Mouse (Mus musculus) forebrain, embryonic 16.5 days (tissue): Measurements from ENCODE around the gene Rictor. TPM values are rescaled to one million over a fixed set of nuclear protein-coding genes. Genes with fewer than 3 reads are reported as not detected.

Experiments used
- ATAC-seq: fragments of 200-750 bp; cut with Nextera tagmentation; 2 replicates; pipeline ENCODE4 v1.8.0; 2017; ENCODE audit warnings: mild to moderate bottlenecking, moderate library complexity
- H3K27ac ChIP-seq: fragments of 300-500 bp; sonication (generic); 2 replicates; pipeline ENCODE4 v1.5.1; 2014; ENCODE audit warnings: low read length, control low read depth
- H3K27me3 ChIP-seq: fragments of 300-500 bp; sonication (generic); replicated peaks from 2 replicates; pipeline ENCODE4 v1.6.1; 2014; ENCODE audit warnings: low read length; ENCODE audit not compliant: control insufficient read depth, insufficient read depth
- H3K36me3 ChIP-seq: fragments of 300-500 bp; sonication (generic); 2 replicates; pipeline ENCODE4 v1.6.1; 2014; ENCODE audit not compliant: control insufficient read depth, insufficient read depth
- H3K4me1 ChIP-seq: fragments of 300-500 bp; sonication (generic); replicated peaks from 2 replicates; pipeline ENCODE4 v1.6.1; 2014; ENCODE audit warnings: low read length; ENCODE audit not compliant: control insufficient read depth, insufficient read depth
- H3K4me2 ChIP-seq: fragments of 300-500 bp; sonication (generic); 2 replicates; pipeline ENCODE4 v1.6.1; 2014; ENCODE audit warnings: mild to moderate bottlenecking, low read length, control low read depth
- H3K4me3 ChIP-seq: fragments of 300-500 bp; sonication (generic); replicated peaks from 2 replicates; pipeline ENCODE4 v1.5.1; 2014; ENCODE audit warnings: mild to moderate bottlenecking, low read length, control low read depth
- H3K9ac ChIP-seq: fragments of 300-500 bp; sonication (generic); replicated peaks from 2 replicates; pipeline ENCODE4 v1.6.1; 2014; ENCODE audit warnings: low read depth, low read length, control low read depth
- H3K9me3 ChIP-seq: fragments of 300-500 bp; sonication (generic); 2 replicates; pipeline ENCODE4 v1.6.1; 2016; ENCODE audit warnings: low read length; ENCODE audit not compliant: control insufficient read depth
- WGBS: fragments of 180-500 bp; shearing (Covaris S2); extraction: QIAGEN DNeasy Blood & Tissue Kit; methylation state at CpG from one replicate; pipeline ENCODE4 v1.1.7; 2014; 5-methylcytosine and 5-hydroxymethylcytosine counted together
- polyA plus RNA-seq: library from polyadenylated mRNA; unstranded; fragments of >200 nt; fragmentation: Nextera tagmentation; extraction: Ambion mirVana; gene quantifications from 2 replicates; pipeline ENCODE4 v1.2.1, GENCODE M21; 2015

The Rictor gene
- polyA plus RNA-seq, 1 experiment from 2014 or later: 61.6 TPM

GRCm38 (mm10) chr15:6849851-6850250 lies 141.7 kb downstream of the Rictor start:
- 26% methylated on average over 1 of the region's 1 CpGs for WGBS
- Histone ChIP-seq H3K4me1 (no peaks in the 10 kb centered on the region), H3K36me3 (no peaks in the 10 kb centered on the region), H3K9ac (no peak overlapping the region), H3K4me2 (no peak overlapping the region), H3K9me3 (no peaks in the 10 kb centered on the region), H3K27ac (no peak overlapping the region), H3K27me3 (no peaks in the 10 kb centered on the region), H3K4me3 (no peak overlapping the region)
- ATAC-seq: no peak

Other genes with a start within 250 kb of the Rictor start
- gene Fyb, start 185.5 kb upstream of the Rictor start, polyA plus RNA-seq: 1.6 TPM in 2 replicates
- 1.2 and 2.6 TPM in 2 replicates for gene Osmr, start 166.6 kb downstream of the Rictor start, polyA plus RNA-seq